Mouse (Mus musculus) granulocyte monocyte progenitor cell, adult 5-6 weeks (primary cell): ENCODE measurements around the gene Gmfb. TPM values are rescaled to one million over a fixed set of nuclear protein-coding genes. Genes with fewer than 3 reads are reported as not detected.

Experiments
- total RNA-seq, 2 experiments: library from RNA; stranded (forward) in 1 of 2; stranded (reverse) in 1 of 2; fragments of 200-712, 200-1000 nt in 1 of 2; fragments of >200 nt in 1 of 2; fragmentation: Nextera tagmentation in 1 of 2; gene quantifications; 2 replicates each; pipeline ENCODE4 v1.2.3; 2014 to 2017

Gene Gmfb
- total RNA-seq, 2 experiments from 2014 or later = 56.9 to 77.5 TPM

Other genes with a start within 250 kb of the Gmfb start
- gene Cdkn3, start 61.7 kb downstream of the Gmfb start, total RNA-seq (2014; fragmentation: Nextera tagmentation) = 16.5 and 38.8 TPM in 2 replicates
- gene Cdkn3, start 61.7 kb downstream of the Gmfb start, total RNA-seq (2017) = 26.6 and 39.0 TPM in 2 replicates
- gene Cnih1, start 33.8 kb downstream of the Gmfb start, total RNA-seq (2014; fragmentation: Nextera tagmentation) = 109 and 141 TPM in 2 replicates
- gene Cnih1, start 33.8 kb downstream of the Gmfb start, total RNA-seq (2017) = 69.1 and 74.7 TPM in 2 replicates
- gene Cgrrf1, start 9.9 kb upstream of the Gmfb start, total RNA-seq (2014; fragmentation: Nextera tagmentation) = 21.5 and 28.4 TPM in 2 replicates
- 21.2 and 22.3 TPM in 2 replicates for gene Cgrrf1, start 9.9 kb upstream of the Gmfb start, total RNA-seq (2017)
- gene Samd4, start 60.6 kb upstream of the Gmfb start, total RNA-seq (2014; fragmentation: Nextera tagmentation) = not detected in 2 replicates
- not detected in 2 replicates for gene Samd4, start 60.6 kb upstream of the Gmfb start, total RNA-seq (2017)